Mouse (Mus musculus) heart, postnatal 4 days (tissue): Measurements from ENCODE around the gene Nrp1. TPM values are rescaled to one million over a fixed set of nuclear protein-coding genes. Genes with fewer than 3 reads are reported as not detected.

ENCODE experiments used
- DNase-seq: peaks from one replicate; pipeline ENCODE4 v3.0.0; 2021
- total RNA-seq, 2 experiments: library from RNA; stranded (reverse); gene quantifications; 2 replicates each; pipeline ENCODE4 v1.2.3; 2021

The Nrp1 gene
- total RNA-seq, 2 experiments from 2014 or later: 153 to 156 TPM

- no peak for DNase-seq
These were observed 152.6 kb downstream of the Nrp1 start for GRCm38 (mm10) chr8:128511021-128511420.

GRCm38 (mm10) chr8:128511732-128512131 lies 153.3 kb downstream of the Nrp1 start:
- no peak for DNase-seq

GRCm38 (mm10) chr8:128516846-128517446 lies 158.5 kb downstream of the Nrp1 start:
- no peak for DNase-seq

GRCm38 (mm10) chr8:128517546-128518102 lies 159.2 kb downstream of the Nrp1 start:
- DNase-seq: no peak

- peak; percentile 48 for DNase-seq
These were observed 161.0 kb downstream of the Nrp1 start for GRCm38 (mm10) chr8:128519366-128519765.

- DNase-seq: no peak
These were observed 165.4 kb downstream of the Nrp1 start for GRCm38 (mm10) chr8:128523825-128524224.

- no peak for DNase-seq
These were observed 167.5 kb downstream of the Nrp1 start for GRCm38 (mm10) chr8:128525912-128526311.

- DNase-seq: no peak
These were observed 170.4 kb downstream of the Nrp1 start for GRCm38 (mm10) chr8:128528591-128529383.

GRCm38 (mm10) chr8:128534442-128534871 lies 176.1 kb downstream of the Nrp1 start:
- no peak for DNase-seq

- DNase-seq: no peak
These were observed 177.3 kb downstream of the Nrp1 start for GRCm38 (mm10) chr8:128535685-128536084.

- no peak for DNase-seq
These were observed 180.0 kb downstream of the Nrp1 start for GRCm38 (mm10) chr8:128538378-128538777.

- DNase-seq: no peak
These were observed 183.1 kb downstream of the Nrp1 start for GRCm38 (mm10) chr8:128541355-128542090.

- DNase-seq: no peak
These were observed 185.9 kb downstream of the Nrp1 start for GRCm38 (mm10) chr8:128544128-128544846.

- no peak for DNase-seq
These were observed 187.9 kb downstream of the Nrp1 start for GRCm38 (mm10) chr8:128546287-128546686.

GRCm38 (mm10) chr8:128547361-128547760 lies 189.0 kb downstream of the Nrp1 start:
- DNase-seq: no peak

GRCm38 (mm10) chr8:128549738-128550137 lies 191.3 kb downstream of the Nrp1 start:
- no peak for DNase-seq

GRCm38 (mm10) chr8:128551421-128552139 lies 193.2 kb downstream of the Nrp1 start:
- DNase-seq: peak; percentile 81
